Mouse (Mus musculus) kidney, postnatal 10 days (tissue): Measurements from ENCODE around the gene Zfp853.

Source experiments
- DNase-seq: peaks from one replicate; pipeline ENCODE4 v3.0.0; 2021; ENCODE audit warnings: mixed read lengths

The Zfp853 gene

GRCm38 (mm10) chr5:143293404-143293803 lies at the start of gene Zfp853:
Zfp853 (minus strand) TSS chr5:143293623.
- peak; percentile 56 for DNase-seq

- no peak for DNase-seq
Observed at GRCm38 (mm10) chr5:143339603-143340002, 46.2 kb upstream of the Zfp853 start.

GRCm38 (mm10) chr5:143336559-143336958 lies 43.1 kb upstream of the Zfp853 start:
- DNase-seq = no peak

GRCm38 (mm10) chr5:143335089-143335460 lies 41.7 kb upstream of the Zfp853 start:
- no peak for DNase-seq

GRCm38 (mm10) chr5:143334418-143335088 lies 41.1 kb upstream of the Zfp853 start:
- DNase-seq = no peak

- DNase-seq = peak; percentile 87
Observed at GRCm38 (mm10) chr5:143333872-143334271, 40.4 kb upstream of the Zfp853 start.

- peak; percentile 97 for DNase-seq
Observed at GRCm38 (mm10) chr5:143328690-143329495, 35.5 kb upstream of the Zfp853 start, which contains the start of gene Zdhhc4. Zdhhc4 (minus strand) TSS chr5:143329256.

GRCm38 (mm10) chr5:143317288-143317610 lies 23.8 kb upstream of the Zfp853 start:
- peak; percentile 53 for DNase-seq

GRCm38 (mm10) chr5:143316605-143317287 lies 23.3 kb upstream of the Zfp853 start:
- no peak for DNase-seq

- no peak for DNase-seq
Observed at GRCm38 (mm10) chr5:143315514-143315888, 22.1 kb upstream of the Zfp853 start.

- peak; percentile 96 for DNase-seq
Observed at GRCm38 (mm10) chr5:143314730-143315513, 21.5 kb upstream of the Zfp853 start, which contains the start of gene E130309D02Rik. E130309D02Rik (minus strand) TSS chr5:143315360.

GRCm38 (mm10) chr5:143314183-143314729 lies 20.8 kb upstream of the Zfp853 start:
- DNase-seq = no peak

GRCm38 (mm10) chr5:143311886-143312285 lies 18.5 kb upstream of the Zfp853 start:
- DNase-seq = peak; percentile 88

GRCm38 (mm10) chr5:143309916-143310315 lies 16.5 kb upstream of the Zfp853 start:
- DNase-seq = no peak

GRCm38 (mm10) chr5:143308825-143309224 lies 15.4 kb upstream of the Zfp853 start:
- DNase-seq = no peak

GRCm38 (mm10) chr5:143304251-143304650 lies 10.8 kb upstream of the Zfp853 start:
- DNase-seq = no peak

- DNase-seq = peak; percentile 55
Observed at GRCm38 (mm10) chr5:143301296-143301695, 7.9 kb upstream of the Zfp853 start.

- peak; percentile 77 for DNase-seq
Observed at GRCm38 (mm10) chr5:143299686-143300085, 6.3 kb upstream of the Zfp853 start.

GRCm38 (mm10) chr5:143298391-143298790 lies 5.0 kb upstream of the Zfp853 start:
- DNase-seq = no peak

GRCm38 (mm10) chr5:143297986-143298385 lies 4.6 kb upstream of the Zfp853 start:
- DNase-seq = peak; percentile 59

GRCm38 (mm10) chr5:143295330-143295729 lies 1.9 kb upstream of the Zfp853 start:
- no peak for DNase-seq

GRCm38 (mm10) chr5:143294862-143295261 lies 1.4 kb upstream of the Zfp853 start:
- no peak for DNase-seq
